Mouse (Mus musculus) fat pad, adult 2 months (tissue): Measurements from ENCODE around the gene St5.

Experiments used
- DNase-seq: peaks from one replicate; pipeline ENCODE4 v3.0.0-alpha.2; 2011; ENCODE audit warnings: low read depth, low spot score; ENCODE audit errors: extremely low read depth

Gene St5

GRCm38 (mm10) chr7:109576321-109577314 is 126.8 kb downstream of the St5 start:
- no peak for DNase-seq

GRCm38 (mm10) chr7:109574166-109574565 is 129.2 kb downstream of the St5 start:
- no peak for DNase-seq

GRCm38 (mm10) chr7:109568391-109568892 is 135.0 kb downstream of the St5 start:
- no peak for DNase-seq

- no peak for DNase-seq
Observed at GRCm38 (mm10) chr7:109566841-109567768, 136.3 kb downstream of the St5 start.

- DNase-seq, result no peak
Observed at GRCm38 (mm10) chr7:109566327-109566726, 137.1 kb downstream of the St5 start.

GRCm38 (mm10) chr7:109563775-109564362 is 139.5 kb downstream of the St5 start:
- DNase-seq, result no peak

- DNase-seq, result no peak
Observed at GRCm38 (mm10) chr7:109562676-109563075, 140.7 kb downstream of the St5 start.

GRCm38 (mm10) chr7:109562154-109562599 is 141.2 kb downstream of the St5 start:
- no peak for DNase-seq

GRCm38 (mm10) chr7:109561466-109562153 is 141.8 kb downstream of the St5 start:
- DNase-seq, result peak; percentile 90

GRCm38 (mm10) chr7:109559536-109559935 is 143.9 kb downstream of the St5 start:
- no peak for DNase-seq

GRCm38 (mm10) chr7:109546726-109547125 is 156.7 kb downstream of the St5 start:
- DNase-seq, result no peak

GRCm38 (mm10) chr7:109546186-109546585 is 157.2 kb downstream of the St5 start:
- no peak for DNase-seq

- no peak for DNase-seq
Observed at GRCm38 (mm10) chr7:109545255-109545993, 158.0 kb downstream of the St5 start.

- no peak for DNase-seq
Observed at GRCm38 (mm10) chr7:109544792-109545191, 158.6 kb downstream of the St5 start.

- no peak for DNase-seq
Observed at GRCm38 (mm10) chr7:109542364-109542628, 161.1 kb downstream of the St5 start.

- no peak for DNase-seq
Observed at GRCm38 (mm10) chr7:109541609-109542363, 161.6 kb downstream of the St5 start.

GRCm38 (mm10) chr7:109540902-109541301 is 162.5 kb downstream of the St5 start:
- DNase-seq, result no peak

GRCm38 (mm10) chr7:109536451-109536946 is 166.9 kb downstream of the St5 start:
- DNase-seq, result no peak

GRCm38 (mm10) chr7:109534921-109535320 is 168.5 kb downstream of the St5 start:
- no peak for DNase-seq
